Mouse (Mus musculus) stomach, embryonic 16.5 days (tissue): ENCODE data around the gene Adcyap1r1. TPM values are rescaled to one million over a fixed set of nuclear protein-coding genes. Genes with fewer than 3 reads are reported as not detected.

ENCODE experiments used
- ATAC-seq: fragments of 200-750 bp; cut with Nextera tagmentation; 2 replicates; pipeline ENCODE4 v1.8.0; 2017; ENCODE audit warnings: moderate number of reproducible peaks, moderate TSS enrichment; ENCODE audit not compliant: insufficient read depth, low FRiP score
- H3K27ac ChIP-seq: fragments of 300-500 bp; sonication (generic); 2 replicates; pipeline ENCODE4 v1.5.1; 2014; ENCODE audit warnings: low read length
- H3K27me3 ChIP-seq: fragments of 300-500 bp; sonication (generic); 2 replicates; pipeline ENCODE4 v1.6.1; 2014; ENCODE audit warnings: low read length, control low read depth, mixed read lengths; ENCODE audit not compliant: control insufficient read depth, insufficient read depth
- H3K36me3 ChIP-seq: fragments of 300-500 bp; sonication (generic); 2 replicates; pipeline ENCODE4 v1.6.1; 2014; ENCODE audit warnings: low read length; ENCODE audit not compliant: control insufficient read depth, insufficient read depth
- H3K4me1 ChIP-seq: fragments of 300-500 bp; sonication (generic); 2 replicates; pipeline ENCODE4 v1.6.1; 2014; ENCODE audit warnings: low read length, control low read depth, mixed read lengths; ENCODE audit not compliant: control insufficient read depth, insufficient read depth
- H3K4me2 ChIP-seq: fragments of 300-500 bp; sonication (generic); 2 replicates; pipeline ENCODE4 v1.6.1; 2014; ENCODE audit warnings: low read depth, low read length, mixed read lengths
- H3K4me3 ChIP-seq: fragments of 300-500 bp; sonication (generic); replicated peaks from 2 replicates; pipeline ENCODE4 v1.5.1; 2014; ENCODE audit warnings: mild to moderate bottlenecking, low read length
- H3K9ac ChIP-seq: fragments of 300-500 bp; sonication (generic); 2 replicates; pipeline ENCODE4 v1.6.1; 2014; ENCODE audit warnings: low read length
- H3K9me3 ChIP-seq: fragments of 300-500 bp; sonication (generic); replicated peaks from 2 replicates; pipeline ENCODE4 v1.6.1; 2016; ENCODE audit warnings: low read length, control low read depth; ENCODE audit not compliant: control insufficient read depth
- WGBS: fragments of 180-500 bp; shearing (Covaris S2); extraction: QIAGEN DNeasy Blood & Tissue Kit; methylation state at CpG from one replicate; pipeline ENCODE4 v1.1.7; 2014; 5-methylcytosine and 5-hydroxymethylcytosine counted together
- polyA plus RNA-seq: library from polyadenylated mRNA; unstranded; fragments of >200 nt; fragmentation: Nextera tagmentation; extraction: Ambion mirVana; gene quantifications from 2 replicates; pipeline ENCODE4 v1.2.1, GENCODE M21; 2015

Gene Adcyap1r1
- polyA plus RNA-seq, 1 experiment from 2014 or later, result 8.8 TPM

DNA sequence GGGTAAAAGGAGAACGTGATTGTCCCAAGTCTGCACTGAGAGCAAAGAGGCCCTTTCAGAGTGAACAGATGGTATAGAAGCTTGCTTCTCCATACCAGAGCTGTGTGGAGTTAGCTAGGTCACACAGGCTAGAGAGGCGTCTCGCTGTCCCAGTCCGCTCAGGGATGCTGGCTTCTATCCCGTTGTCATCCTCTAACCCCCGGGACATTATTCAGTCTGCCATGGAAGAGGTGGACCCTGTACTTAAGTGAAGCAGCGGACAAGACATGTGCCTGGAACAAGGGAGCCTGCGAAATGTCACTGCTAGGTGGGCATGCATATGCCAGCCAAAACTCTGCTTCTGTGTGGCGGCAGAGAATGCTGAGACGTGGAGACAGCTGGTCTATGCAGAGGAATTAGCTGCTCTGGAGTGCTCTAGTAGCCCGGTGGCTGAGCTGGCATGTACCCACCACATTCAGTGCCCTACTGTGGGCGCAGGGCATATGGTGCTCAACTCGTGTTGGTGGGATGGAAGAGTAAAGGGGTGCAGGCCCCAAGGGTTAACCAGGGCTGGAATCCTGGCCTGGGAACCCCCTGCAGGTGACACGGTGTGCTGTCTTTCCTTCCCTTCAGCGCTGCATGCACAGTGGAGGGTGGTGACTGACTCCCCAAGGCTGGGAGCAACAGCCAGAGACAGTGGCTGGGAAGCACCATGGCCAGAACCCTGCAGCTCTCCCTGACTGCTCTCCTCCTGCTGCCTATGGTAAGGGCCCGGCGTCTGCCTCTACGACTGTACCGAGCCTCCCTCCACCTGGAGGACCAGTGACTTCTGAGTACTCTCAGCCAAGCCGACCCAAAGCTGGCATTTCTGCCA, 8.0 kb downstream of the Adcyap1r1 start:
- Histone ChIP-seq H3K36me3 (no peaks in the 10 kb centered on the region), H3K27me3 (no peaks in the 10 kb centered on the region), H3K9ac (no peak overlapping the region), H3K4me3 (no peak overlapping the region), H3K9me3 (no peaks in the 10 kb centered on the region), H3K27ac (no peak overlapping the region), H3K4me2 (no peak overlapping the region), H3K4me1 (no peaks in the 10 kb centered on the region)
- WGBS, result 83% methylated on average over 20 of the region's 20 CpGs
- ATAC-seq, result no peak

DNA sequence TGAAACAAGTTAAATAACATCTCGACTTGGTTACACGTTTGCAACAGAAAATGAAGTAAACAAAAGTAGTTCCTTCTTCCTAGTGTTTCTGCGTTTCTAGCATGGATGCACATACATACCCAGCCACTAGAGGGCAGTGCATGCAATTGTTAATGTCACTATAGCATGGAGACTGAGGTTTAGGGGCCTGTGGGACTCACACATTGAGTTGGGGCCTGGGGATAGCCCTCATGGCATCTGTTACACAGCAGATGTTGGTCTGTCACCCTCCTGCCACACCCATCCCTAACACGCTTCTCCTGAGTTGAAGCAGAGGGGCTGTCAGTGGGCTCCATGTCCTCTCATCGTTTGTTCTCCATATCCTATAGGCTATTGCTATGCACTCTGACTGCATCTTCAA, 9.4 kb downstream of the Adcyap1r1 start:
- Histone ChIP-seq H3K36me3 (no peaks in the 10 kb centered on the region), H3K9ac (no peak overlapping the region), H3K4me3 (no peak overlapping the region), H3K4me1 (no peaks in the 10 kb centered on the region), H3K4me2 (no peak overlapping the region), H3K27ac (no peak overlapping the region), H3K27me3 (no peaks in the 10 kb centered on the region), H3K9me3 (no peaks in the 10 kb centered on the region)
- ATAC-seq, result no peak
- WGBS, result 56% methylated on average over 5 of the region's 5 CpGs

DNA sequence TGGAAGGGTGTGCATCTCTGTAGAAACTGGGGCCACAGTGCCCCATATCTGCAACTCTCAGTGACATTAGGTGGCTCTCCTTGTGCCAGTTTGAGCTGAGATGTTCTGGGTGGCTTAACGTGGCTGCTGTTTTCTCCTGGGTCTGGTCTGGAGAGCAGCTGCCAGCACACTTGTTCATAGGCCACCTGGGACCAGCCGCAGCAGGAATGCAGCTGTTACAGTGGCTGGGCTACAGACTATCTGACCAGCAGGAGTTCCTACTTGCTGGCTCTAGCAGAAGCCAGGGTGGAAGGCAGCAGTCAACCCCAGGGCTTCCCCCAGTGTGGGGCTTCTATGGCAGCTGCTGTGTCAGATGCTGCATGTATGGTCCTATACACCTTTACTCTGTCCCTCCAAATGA, 9.9 kb downstream of the Adcyap1r1 start:
- ATAC-seq, result no peak

DNA sequence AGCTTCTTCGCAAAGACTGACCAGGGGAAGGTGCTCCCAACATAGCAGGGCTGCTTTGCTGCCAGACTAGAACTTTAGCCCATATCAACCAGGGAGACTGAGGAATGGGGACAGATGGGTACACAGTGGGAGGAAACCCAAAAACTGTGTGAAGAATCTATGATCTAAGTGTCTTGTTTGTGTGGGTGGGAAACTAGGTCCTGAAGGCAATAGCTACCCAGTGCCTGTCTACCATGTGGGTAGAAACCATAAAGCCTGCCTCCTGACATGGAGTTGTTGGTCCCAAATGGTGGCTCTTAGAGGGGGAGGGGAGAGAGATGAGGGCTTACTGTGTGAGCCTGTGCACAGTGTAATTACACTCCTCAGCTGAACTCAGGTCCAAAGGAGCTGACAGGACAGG, 10.6 kb downstream of the Adcyap1r1 start:
- 97% methylated on average over 1 of the region's 1 CpGs for WGBS
- H3K9me3 ChIP-seq, result no peaks in the 10 kb centered on the region
- no peak overlapping the region for H3K9ac ChIP-seq
- no peaks in the 10 kb centered on the region for H3K36me3 ChIP-seq
- H3K4me2 ChIP-seq, result no peak overlapping the region
- no peaks in the 10 kb centered on the region for H3K27me3 ChIP-seq
- no peak for ATAC-seq
- no peak overlapping the region for H3K27ac ChIP-seq
- H3K4me3 ChIP-seq, result no peak overlapping the region
- H3K4me1 ChIP-seq, result no peaks in the 10 kb centered on the region

More for the DNA sequence above, 9.9 kb downstream of the Adcyap1r1 start:
- Histone ChIP-seq H3K4me3 (no peak overlapping the region), H3K4me1 (no peaks in the 10 kb centered on the region), H3K36me3 (no peaks in the 10 kb centered on the region), H3K27me3 (no peaks in the 10 kb centered on the region), H3K9me3 (no peaks in the 10 kb centered on the region), H3K27ac (no peak overlapping the region), H3K4me2 (no peak overlapping the region), H3K9ac (no peak overlapping the region)
- 81% methylated on average over 2 of the region's 2 CpGs for WGBS

DNA sequence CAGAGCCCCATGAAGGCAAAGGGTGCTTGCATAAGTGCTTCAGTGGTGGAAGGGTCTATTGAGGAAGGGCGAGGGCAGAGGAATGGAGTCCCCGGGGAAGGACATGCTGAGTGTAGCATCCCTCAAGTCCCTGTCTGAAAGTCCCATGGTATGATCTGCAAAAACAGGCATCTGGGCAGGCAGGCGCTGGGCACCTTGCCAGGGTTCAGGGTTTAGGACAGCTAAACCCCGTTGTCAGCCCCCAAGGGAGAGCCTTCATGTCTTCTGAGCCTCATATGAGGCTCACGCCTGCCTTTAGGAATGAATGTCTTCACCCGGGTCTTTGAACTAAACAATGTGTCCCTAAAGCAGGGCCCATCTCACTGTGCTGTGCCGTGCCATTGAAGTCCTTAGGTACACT, 12.2 kb downstream of the Adcyap1r1 start:
- no peak overlapping the region for H3K4me3 ChIP-seq
- H3K36me3 ChIP-seq, result no peaks in the 10 kb centered on the region
- H3K9me3 ChIP-seq, result no peaks in the 10 kb centered on the region
- H3K9ac ChIP-seq, result no peak overlapping the region
- ATAC-seq, result no peak
- no peak overlapping the region for H3K4me2 ChIP-seq
- 70% methylated on average over 7 of the region's 7 CpGs for WGBS
- H3K4me1 ChIP-seq, result no peaks in the 10 kb centered on the region
- no peak overlapping the region for H3K27ac ChIP-seq
- H3K27me3 ChIP-seq, result no peaks in the 10 kb centered on the region

DNA sequence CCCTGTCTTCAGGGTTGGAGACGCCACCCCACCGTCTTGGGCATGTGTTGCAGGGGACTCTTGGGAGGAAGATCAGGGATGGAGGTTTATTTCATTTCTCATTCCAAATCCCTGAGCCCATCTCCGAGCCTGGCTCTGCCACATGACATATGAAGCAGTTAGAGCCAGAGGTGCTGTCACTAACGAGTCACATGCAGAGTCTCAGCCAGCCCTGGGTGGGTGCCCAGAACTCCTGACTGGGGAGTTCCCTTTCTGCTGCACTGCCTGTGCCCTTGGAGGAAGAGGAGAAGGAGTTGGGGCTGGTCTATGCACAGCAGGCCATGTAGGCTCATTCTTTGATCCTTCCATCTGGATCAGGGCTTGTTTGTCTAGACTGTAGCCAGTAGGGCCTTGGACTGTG, 13.5 kb downstream of the Adcyap1r1 start:
- Histone ChIP-seq H3K4me2 (no peak overlapping the region), H3K9ac (no peak overlapping the region), H3K4me3 (no peak overlapping the region), H3K36me3 (no peaks in the 10 kb centered on the region), H3K9me3 (no peaks in the 10 kb centered on the region), H3K4me1 (no peaks in the 10 kb centered on the region), H3K27me3 (no peaks in the 10 kb centered on the region), H3K27ac (no peak overlapping the region)
- WGBS, result 87% methylated on average over 4 of the region's 4 CpGs
- ATAC-seq, result no peak

DNA sequence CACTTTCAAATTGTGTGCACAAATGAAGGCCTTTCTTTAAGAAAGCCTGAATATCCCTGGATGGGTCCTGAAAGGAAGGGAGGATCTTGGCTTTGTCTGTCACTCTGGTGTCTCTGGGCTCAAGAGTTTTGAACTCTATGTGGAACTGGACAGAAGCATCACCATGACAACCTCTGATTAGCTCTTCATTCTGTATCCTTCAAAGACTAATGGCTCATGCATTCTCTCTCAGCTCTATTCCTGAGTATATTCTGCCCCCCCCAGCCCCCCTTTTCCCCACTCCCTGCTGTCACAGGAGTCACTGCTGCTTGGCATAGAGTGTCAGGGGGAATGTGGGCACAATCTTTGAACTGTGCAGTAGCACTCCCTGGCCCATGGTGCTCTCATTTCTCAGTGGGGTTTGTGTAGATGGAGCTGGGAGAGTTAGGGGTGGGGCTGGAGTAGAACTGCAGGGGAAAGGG, 14.6 kb downstream of the Adcyap1r1 start:
- no peak for ATAC-seq
- Histone ChIP-seq H3K4me1 (no peaks in the 10 kb centered on the region), H3K27me3 (no peaks in the 10 kb centered on the region), H3K36me3 (no peaks in the 10 kb centered on the region), H3K4me3 (no peak overlapping the region), H3K27ac (no peak overlapping the region), H3K9me3 (no peaks in the 10 kb centered on the region), H3K9ac (no peak overlapping the region), H3K4me2 (no peak overlapping the region)

DNA sequence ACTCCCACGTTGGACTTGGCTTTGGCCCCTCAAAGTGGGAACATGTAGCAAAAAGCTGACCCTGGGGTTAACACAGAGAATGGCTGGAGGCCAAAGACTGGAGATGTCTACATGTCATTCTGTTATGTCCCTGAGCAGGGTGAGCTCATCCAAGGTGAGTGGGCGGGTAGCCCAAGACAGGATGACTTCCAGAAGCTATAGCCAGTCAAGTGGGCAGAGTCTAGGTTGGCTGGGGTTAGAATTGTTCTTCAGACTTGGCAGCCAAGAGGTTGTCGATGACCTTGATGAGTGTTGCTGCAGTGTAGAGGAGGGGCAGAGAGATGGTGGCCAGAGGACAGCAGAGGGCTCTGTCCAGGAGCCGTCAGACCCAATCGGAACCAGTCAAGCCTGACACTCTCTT, 18.9 kb downstream of the Adcyap1r1 start:
- no peak overlapping the region for H3K9ac ChIP-seq
- H3K36me3 ChIP-seq, result no peaks in the 10 kb centered on the region
- WGBS, result 86% methylated on average over 5 of the region's 5 CpGs
- ATAC-seq, result no peak
- H3K27me3 ChIP-seq, result no peaks in the 10 kb centered on the region
- H3K4me3 ChIP-seq, result no peak overlapping the region
- no peaks in the 10 kb centered on the region for H3K4me1 ChIP-seq
- H3K27ac ChIP-seq, result no peak overlapping the region
- H3K9me3 ChIP-seq, result no peaks in the 10 kb centered on the region
- H3K4me2 ChIP-seq, result no peak overlapping the region

DNA sequence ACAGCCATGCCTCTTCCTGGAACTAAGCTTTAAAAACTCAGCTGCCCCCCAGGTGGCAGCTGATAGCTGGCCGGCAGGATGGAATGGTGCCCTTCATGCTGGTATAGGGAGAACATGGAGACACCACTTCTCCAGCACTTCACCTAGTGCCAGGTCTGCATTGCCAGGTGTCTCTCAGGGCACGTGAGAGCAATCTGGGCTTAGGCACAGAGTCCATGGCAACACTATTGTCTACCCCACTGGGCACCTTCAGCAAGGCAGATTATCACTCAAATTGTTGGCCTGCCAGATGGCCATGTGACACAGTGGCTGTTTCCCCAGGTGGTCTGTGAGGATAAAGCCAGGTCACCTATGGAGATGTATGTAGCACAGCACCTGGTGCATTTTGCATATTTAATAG, 20.6 kb downstream of the Adcyap1r1 start:
- Histone ChIP-seq H3K9ac (no peak overlapping the region), H3K4me3 (no peak overlapping the region), H3K36me3 (no peaks in the 10 kb centered on the region), H3K4me1 (no peaks in the 10 kb centered on the region), H3K4me2 (no peak overlapping the region), H3K27me3 (no peaks in the 10 kb centered on the region), H3K27ac (no peak overlapping the region), H3K9me3 (no peaks in the 10 kb centered on the region)
- no peak for ATAC-seq
- 82% methylated on average over 2 of the region's 2 CpGs for WGBS
